Mouse (Mus musculus) liver, adult 2 months (tissue): Measurements from ENCODE around the gene Nanog.
"Not testable (repeated sequence)": the region's sequence is repeated elsewhere in the genome, so short reads cannot be mapped to it uniquely, and the experiment has no call there.

Experiments
- CTCF ChIP-seq: fragments of 200-500 bp; IDR thresholded peaks from 2 replicates; pipeline ENCODE4 v1.5.1; 2011; ENCODE audit warnings: low read depth, low read length, control low read depth
- POLR2A ChIP-seq: fragments of 200-500 bp; IDR thresholded peaks from 2 replicates; pipeline ENCODE4 v1.6.1; 2011; ENCODE audit warnings: low read length, control low read depth; ENCODE audit not compliant: insufficient read depth; ENCODE audit errors: extremely low read depth

GRCm38 (mm10) chr6:122699628-122700027 lies 7.7 kb upstream of the Nanog start:
- TF ChIP-seq CTCF, POLR2A: not testable (repeated sequence)
